Mouse (Mus musculus): ENCODE data around the gene Ralgds. TPM values are rescaled to one million over a fixed set of nuclear protein-coding genes. Genes with fewer than 3 reads are reported as not detected.

The Ralgds gene
- polyA plus RNA-seq, 1 experiment from 2014 or later = 20.5 TPM

DNA sequence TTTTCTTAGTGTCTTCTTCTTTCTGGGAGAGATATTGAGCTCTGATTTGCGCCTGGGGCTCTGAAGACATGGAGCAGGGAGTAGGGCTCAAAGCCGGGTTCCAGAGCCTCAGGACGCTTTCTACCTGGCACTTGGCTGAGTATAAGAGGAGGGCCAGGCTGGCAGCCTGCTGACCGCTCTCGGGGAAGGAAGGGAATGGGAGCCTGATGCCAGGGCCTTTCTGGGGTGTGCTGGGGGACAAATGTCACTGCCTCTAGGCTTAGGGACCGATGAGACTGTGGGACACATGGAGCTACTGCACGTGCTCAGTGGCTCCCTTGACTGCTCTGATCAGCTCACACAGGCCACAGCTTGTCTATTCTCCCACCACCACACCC, 15.4 kb downstream of the Ralgds start:
- Histone ChIP-seq H3K4me3 (no peak overlapping the region), H3K36me3 (no peaks in the 10 kb centered on the region), H3K4me1 (peaks cover 63% of the 10 kb centered on the region), H3K27me3 (ENCODE audit: insufficient read depth, poor library complexity, severe bottlenecking) (no peaks in the 10 kb centered on the region), H3K9me3 (no peaks in the 10 kb centered on the region), H3K27ac (no peak overlapping the region)
- DNase-seq (ENCODE audit: low spot score) = no peak
- 73% methylated on average over 7 of the region's 7 CpGs for WGBS

DNA sequence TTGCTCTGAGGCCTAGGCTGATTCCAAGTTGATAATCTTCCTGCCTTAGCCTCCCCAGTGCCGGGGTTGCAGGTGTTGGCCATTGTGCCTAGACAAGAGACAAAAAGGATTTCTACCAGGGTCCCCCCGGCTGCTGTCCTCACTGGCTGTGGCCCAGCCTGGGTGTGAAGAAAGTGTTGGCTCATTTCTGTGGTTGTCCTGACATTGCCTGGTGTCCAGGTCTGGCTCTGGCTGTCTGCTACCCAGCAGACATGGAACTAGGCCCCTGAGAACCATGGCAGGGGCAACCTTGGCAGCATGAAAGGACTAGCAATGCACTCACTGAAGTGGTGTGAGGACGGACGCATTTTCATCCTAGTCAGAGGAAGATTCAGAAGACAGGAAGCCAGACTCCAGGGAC, 16.9 kb downstream of the Ralgds start:
- Histone ChIP-seq H3K27ac (no peak overlapping the region), H3K4me1 (peaks cover 68% of the 10 kb centered on the region), H3K27me3 (ENCODE audit: insufficient read depth, poor library complexity, severe bottlenecking) (no peaks in the 10 kb centered on the region), H3K9me3 (no peaks in the 10 kb centered on the region), H3K36me3 (no peaks in the 10 kb centered on the region), H3K4me3 (no peak overlapping the region)
- no peak for DNase-seq (ENCODE audit: low spot score)
- 84% methylated on average over 4 of the region's 4 CpGs for WGBS

DNA sequence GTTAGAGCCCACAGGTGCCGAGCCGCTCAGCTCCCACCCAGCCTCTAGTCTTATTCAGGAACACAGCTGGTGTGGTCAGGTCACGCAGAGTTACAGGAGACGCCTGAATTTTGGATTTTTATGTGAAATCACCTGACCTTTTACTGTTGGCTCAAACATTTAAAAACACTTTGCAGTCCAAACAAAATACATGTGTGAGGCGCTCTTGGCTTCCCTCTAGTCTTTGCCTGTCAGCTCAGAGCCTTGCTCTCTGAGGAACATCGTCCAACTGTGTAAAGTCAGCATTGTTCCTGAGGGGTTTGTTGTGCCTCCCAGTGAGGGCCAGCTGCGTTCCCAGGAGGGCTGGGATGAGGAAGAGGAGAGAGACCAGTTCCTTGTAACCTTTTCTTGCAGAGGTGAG, 17.4 kb downstream of the Ralgds start:
- Histone ChIP-seq H3K4me3 (no peak overlapping the region), H3K9me3 (no peaks in the 10 kb centered on the region), H3K36me3 (no peaks in the 10 kb centered on the region), H3K27ac (no peak overlapping the region), H3K4me1 (peaks cover 68% of the 10 kb centered on the region), H3K27me3 (ENCODE audit: insufficient read depth, poor library complexity, severe bottlenecking) (no peaks in the 10 kb centered on the region)
- no peak for DNase-seq (ENCODE audit: low spot score)
- WGBS = 77% methylated on average over 7 of the region's 7 CpGs

DNA sequence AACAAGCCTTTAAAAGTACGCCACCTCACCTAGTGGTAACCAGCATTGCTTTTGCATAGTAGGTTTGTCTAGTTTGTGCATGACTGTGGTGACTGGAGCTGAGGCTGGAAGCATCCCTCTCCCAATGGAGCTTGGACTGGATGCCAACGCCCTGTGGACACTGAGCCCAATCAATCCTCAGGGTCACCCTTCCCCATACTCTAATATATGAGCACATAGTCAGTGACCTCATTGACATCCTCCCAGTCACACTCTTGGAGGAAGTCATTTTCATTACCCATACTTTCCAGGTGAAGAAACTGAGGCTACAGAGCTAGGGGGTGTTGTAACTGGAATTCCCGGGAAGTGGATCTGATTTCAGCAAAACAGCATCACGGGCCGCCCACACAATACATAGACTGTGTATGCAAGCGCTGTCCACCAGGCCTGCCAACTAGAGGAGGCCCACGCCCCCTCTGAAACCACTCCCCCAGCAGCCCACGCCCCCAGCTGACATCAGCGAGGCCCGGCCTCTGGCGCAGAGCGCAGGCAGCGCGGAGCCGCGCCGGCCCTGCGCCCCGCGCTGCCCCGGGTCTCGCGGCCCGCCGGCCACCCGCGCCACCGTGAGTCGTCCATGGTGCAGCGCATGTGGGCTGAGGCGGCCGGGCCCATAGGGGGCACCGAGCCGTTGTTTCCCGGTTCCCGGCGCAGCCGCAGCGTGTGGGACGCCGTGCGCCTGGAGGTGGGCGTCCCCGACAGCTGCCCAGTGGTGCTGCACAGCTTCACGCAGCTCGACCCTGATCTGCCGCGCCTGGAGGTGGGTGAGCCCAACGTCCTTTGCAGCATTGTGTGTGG, 20.2 kb downstream of the Ralgds start:
- H3K27ac ChIP-seq = peak overlapping the region; percentile 89
- no peaks in the 10 kb centered on the region for H3K27me3 ChIP-seq (ENCODE audit: insufficient read depth, poor library complexity, severe bottlenecking)
- peak overlapping the region; percentile 77 for H3K4me3 ChIP-seq
- H3K4me1 ChIP-seq = peaks cover 71% of the 10 kb centered on the region
- no peaks in the 10 kb centered on the region for H3K9me3 ChIP-seq
- no peaks in the 10 kb centered on the region for H3K36me3 ChIP-seq
- DNase-seq (ENCODE audit: low spot score) = peak; percentile 93
- 6% methylated on average over 49 of the region's 49 CpGs for WGBS

DNA sequence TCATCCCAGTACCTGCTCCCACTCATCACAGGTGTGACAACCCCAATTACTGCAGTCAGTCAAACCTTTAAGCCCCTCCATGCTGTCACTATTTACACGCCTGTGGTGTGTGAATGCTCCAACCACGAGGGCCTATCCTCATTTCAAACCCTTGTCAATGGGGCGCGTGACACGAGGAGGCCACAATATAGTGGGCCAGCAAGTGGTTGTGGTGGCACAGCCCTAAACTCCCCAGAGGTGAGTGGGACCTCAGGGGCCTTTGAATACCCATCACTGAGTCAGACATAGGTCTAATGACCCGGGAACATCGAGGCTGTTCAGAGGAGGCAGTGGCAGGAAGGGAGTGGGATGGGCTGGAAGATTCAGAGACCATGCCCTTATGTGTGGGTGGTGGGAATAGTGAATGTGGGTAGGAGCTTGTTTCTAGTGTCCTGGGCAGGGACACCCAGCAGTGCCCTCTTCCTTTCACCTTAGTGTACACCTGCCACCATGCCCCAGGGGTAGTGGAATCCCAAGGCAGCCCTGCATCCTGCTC, 21.0 kb downstream of the Ralgds start:
- H3K4me1 ChIP-seq = peaks cover 79% of the 10 kb centered on the region
- DNase-seq (ENCODE audit: low spot score) = no peak
- no peaks in the 10 kb centered on the region for H3K27me3 ChIP-seq (ENCODE audit: insufficient read depth, poor library complexity, severe bottlenecking)
- peak overlapping the region; percentile 77 for H3K4me3 ChIP-seq
- no peaks in the 10 kb centered on the region for H3K9me3 ChIP-seq
- no peaks in the 10 kb centered on the region for H3K36me3 ChIP-seq
- WGBS = 66% methylated on average over 7 of the region's 7 CpGs
- peak overlapping the region; percentile 89 for H3K27ac ChIP-seq

DNA sequence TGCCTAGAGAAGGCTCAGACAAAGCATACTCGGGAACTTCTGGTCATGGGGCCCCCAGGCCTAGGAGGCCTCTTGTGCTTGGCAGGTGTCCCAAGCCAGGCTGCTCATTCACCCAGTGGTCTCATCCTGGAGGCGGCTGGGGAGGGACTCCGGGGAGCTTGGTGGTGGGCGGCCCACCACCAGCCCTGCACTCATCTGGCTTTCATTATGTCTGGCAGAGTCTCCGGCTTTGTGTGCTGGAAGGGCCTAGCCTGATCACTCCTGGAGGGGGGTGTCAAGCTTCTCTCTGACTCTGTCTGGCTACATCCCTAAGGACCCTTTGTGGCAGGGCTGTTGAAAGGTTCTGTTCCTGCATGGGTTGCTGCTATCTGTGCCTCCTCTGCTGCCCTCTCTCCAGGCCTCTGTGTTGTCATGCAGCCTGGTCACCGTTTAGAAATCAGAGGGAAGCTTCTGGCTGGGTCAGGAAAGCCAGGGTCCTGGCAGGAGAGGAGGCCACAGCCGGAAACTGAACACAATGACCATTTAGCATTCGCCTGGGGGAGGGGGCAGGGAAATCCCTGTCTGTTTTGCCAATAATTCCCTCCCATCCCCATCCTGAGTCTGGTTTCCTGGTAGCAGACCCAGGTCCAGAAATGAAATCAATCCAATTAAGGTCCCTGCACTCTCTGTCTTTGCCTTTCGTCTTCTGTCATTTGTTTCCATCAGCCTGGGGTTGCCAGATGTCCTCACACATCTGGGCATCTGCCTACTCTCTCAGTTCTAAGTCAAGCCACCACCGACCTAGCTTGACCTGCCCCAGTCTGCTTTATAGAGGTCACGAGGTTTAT, 21.7 kb downstream of the Ralgds start:
- H3K4me1 ChIP-seq = peaks cover 82% of the 10 kb centered on the region
- no peaks in the 10 kb centered on the region for H3K36me3 ChIP-seq
- DNase-seq (ENCODE audit: low spot score) = no peak
- H3K4me3 ChIP-seq = peak overlapping the region; percentile 77
- WGBS = 37% methylated on average over 11 of the region's 11 CpGs
- H3K27me3 ChIP-seq (ENCODE audit: insufficient read depth, poor library complexity, severe bottlenecking) = no peaks in the 10 kb centered on the region
- H3K27ac ChIP-seq = peak overlapping the region; percentile 74
- no peaks in the 10 kb centered on the region for H3K9me3 ChIP-seq

DNA sequence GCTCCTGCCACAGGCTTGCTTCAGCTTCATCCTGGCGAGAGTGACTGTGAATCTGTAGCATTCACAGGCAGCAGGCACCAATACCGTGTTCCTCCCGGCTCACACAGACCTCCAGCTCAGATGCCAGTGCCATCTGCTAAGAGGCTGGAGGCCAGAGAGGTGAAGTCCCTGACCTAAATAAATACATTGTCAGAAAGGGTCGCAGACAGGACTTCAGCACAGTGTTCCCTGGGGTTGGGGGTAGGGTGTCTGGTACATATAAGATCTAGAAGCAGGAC, 22.3 kb downstream of the Ralgds start:
- Histone ChIP-seq H3K4me1 (peaks cover 84% of the 10 kb centered on the region), H3K9me3 (no peaks in the 10 kb centered on the region), H3K36me3 (no peaks in the 10 kb centered on the region), H3K27ac (peak overlapping the region; percentile 74), H3K4me3 (peak overlapping the region; percentile 77; the same call in 1 of the 2 replicates), H3K27me3 (ENCODE audit: insufficient read depth, poor library complexity, severe bottlenecking) (no peaks in the 10 kb centered on the region)
- DNase-seq (ENCODE audit: low spot score) = no peak
- WGBS = 48% methylated on average over 4 of the region's 4 CpGs

DNA sequence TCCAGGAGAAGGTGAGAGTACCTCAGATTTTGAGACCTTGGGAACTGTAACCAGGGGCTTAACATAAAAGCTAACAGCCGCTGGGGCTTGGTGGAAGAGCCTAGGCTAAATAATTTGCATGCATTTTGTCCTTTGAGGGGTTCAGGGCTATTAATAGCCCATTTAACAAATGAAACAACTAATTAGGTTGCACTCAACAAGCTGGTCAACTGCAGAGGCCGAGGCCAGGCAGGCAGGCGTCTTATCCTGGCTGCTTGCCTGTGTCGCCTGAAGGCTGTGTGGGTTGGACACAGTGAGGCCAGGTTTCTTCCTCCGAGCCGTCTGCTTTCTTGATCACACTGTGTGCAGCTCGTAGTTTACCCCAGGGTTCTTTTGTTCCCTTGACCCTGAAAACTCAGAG, 22.7 kb downstream of the Ralgds start:
- Histone ChIP-seq H3K27me3 (ENCODE audit: insufficient read depth, poor library complexity, severe bottlenecking) (no peaks in the 10 kb centered on the region), H3K9me3 (no peaks in the 10 kb centered on the region), H3K27ac (peak overlapping the region; percentile 74; the same call in 1 of the 2 replicates), H3K4me1 (peaks cover 83% of the 10 kb centered on the region), H3K36me3 (no peaks in the 10 kb centered on the region), H3K4me3 (no peak overlapping the region)
- DNase-seq (ENCODE audit: low spot score) = no peak
- 60% methylated on average over 7 of the region's 7 CpGs for WGBS

DNA sequence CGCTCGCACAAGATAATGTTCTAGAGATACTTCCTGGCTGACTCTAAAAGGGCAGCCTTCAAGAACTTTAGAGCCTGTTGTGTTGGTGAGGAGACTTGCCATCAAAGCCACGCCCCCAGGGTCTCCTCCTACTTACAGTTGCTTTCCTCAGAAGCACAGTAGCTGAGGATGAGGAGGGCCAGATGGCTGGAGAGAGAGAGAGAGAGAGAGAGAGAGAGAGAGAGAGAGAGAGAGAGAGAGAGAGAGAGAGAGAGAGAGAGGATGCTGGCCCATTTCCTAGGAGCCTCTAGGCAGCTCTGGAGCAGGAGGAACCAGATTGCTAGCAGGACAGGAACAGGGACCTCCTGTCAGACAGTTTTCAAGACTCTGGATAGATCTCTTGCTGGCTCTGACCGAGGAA, 23.2 kb downstream of the Ralgds start:
- DNase-seq (ENCODE audit: low spot score) = no peak
- peaks cover 83% of the 10 kb centered on the region for H3K4me1 ChIP-seq
- H3K4me3 ChIP-seq = no peak overlapping the region
- H3K27ac ChIP-seq = peak overlapping the region; percentile 74; the same call in 1 of the 2 replicates
- H3K36me3 ChIP-seq = no peaks in the 10 kb centered on the region
- 43% methylated on average over 4 of the region's 4 CpGs for WGBS
- H3K9me3 ChIP-seq = no peaks in the 10 kb centered on the region
- no peaks in the 10 kb centered on the region for H3K27me3 ChIP-seq (ENCODE audit: insufficient read depth, poor library complexity, severe bottlenecking)

DNA sequence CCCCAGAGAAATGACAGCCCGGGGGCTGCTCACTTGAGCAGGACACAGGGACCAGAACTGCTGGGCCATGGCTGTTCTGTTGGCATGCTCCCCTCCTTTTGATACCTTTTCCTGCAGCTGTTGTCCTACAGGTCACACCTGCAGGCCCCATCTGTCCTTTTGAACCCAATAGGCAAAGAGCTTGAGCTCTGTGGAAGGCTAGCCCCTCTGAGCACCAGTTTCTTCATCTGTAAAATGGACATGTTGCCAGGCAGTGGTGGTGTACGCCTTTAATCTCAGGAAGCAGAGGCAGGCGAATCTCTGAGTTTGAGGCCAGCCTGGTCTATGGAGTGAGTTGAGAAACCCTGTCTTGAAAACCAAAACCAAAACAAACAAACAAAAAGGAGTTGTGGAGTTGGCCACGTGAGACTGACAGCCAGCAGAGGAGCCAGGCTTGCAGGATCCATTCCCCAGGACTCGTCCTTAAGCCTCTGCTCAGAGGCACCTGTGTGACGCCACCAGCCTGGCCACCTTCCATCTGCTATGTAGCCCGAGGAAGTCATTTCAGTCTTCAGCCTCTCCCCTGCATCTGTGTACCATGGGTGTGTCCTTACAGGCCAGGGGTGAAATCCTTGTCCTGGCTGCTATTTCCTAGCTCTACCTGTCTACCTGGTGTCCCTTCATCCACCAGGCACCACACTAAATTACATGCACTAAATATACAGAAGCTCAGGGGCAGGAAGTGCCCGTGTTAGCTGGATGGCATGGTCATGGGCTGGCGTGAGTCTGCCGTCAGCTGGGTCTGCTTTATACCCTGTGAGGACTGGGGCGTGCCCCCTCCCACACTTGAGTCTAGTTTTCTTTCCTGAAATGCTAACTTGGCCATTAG, 24.1 kb downstream of the Ralgds start:
- Histone ChIP-seq H3K36me3 (no peaks in the 10 kb centered on the region; the same call in 1 of the 2 replicates), H3K4me1 (peaks cover 78% of the 10 kb centered on the region), H3K27ac (no peak overlapping the region), H3K9me3 (no peaks in the 10 kb centered on the region), H3K27me3 (ENCODE audit: insufficient read depth, poor library complexity, severe bottlenecking) (no peaks in the 10 kb centered on the region), H3K4me3 (no peak overlapping the region)
- no peak for DNase-seq (ENCODE audit: low spot score)
- WGBS = 75% methylated on average over 11 of the region's 11 CpGs

DNA sequence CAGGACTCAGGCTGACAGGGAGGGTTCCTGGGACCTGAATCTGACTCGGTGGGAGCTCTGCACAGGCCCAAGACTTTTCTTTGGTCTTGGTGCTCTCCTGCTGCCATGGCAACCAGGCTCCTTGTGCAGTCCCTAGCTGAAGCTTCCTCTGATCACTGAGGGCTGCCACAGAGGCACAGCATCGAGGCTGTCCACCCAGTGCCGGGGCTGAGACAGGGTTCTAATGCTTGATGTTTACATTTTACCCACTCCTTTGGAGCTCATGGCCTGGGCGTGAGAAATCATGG, 24.7 kb downstream of the Ralgds start:
- Histone ChIP-seq H3K27ac (no peak overlapping the region), H3K36me3 (peaks cover 5% of the 10 kb centered on the region; the same call in 1 of the 2 replicates), H3K4me3 (no peak overlapping the region), H3K4me1 (peaks cover 73% of the 10 kb centered on the region), H3K9me3 (no peaks in the 10 kb centered on the region), H3K27me3 (ENCODE audit: insufficient read depth, poor library complexity, severe bottlenecking) (no peaks in the 10 kb centered on the region)
- no peak for DNase-seq (ENCODE audit: low spot score)
- WGBS = 67% methylated on average over 4 of the region's 4 CpGs

DNA sequence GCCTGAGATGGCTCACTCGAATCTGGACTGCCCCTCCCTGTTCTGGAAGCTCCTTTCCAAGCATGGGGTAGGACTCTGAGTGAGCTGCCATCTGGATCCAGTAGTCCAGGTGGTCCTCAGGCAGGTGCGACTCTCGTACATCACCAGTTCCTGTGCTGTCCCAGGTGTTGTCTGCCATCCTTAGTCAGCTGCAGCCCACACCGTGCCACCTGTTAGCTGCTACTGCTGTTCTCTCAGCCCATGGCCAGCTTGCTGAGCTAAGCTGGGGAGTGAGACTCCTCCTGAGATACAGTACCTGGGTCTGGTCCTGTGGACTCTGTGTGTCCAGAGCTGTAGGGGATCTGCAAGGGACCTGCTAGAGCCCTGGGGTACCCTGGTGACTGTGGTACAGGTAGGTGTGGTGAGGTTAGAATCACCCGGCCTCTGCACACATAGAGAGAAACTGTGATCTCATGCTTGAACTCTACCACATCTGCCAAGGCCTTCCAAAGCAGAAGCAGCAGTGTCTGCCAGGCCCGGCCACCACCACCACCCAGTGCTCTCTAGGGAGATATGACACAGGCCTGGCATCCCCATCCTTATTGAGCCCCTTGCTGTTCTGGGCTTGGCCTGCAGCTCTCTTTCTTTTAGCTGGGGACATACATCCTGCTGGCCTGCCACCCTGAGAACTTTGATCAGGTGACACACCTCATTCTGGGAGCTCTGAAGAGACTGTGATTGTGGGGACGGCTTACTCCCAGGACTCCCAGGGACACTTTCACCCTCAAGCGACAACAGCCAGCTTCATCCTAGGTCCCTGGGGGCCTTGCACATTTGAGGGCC, 25.3 kb downstream of the Ralgds start:
- DNase-seq (ENCODE audit: low spot score) = no peak
- WGBS = 78% methylated on average over 8 of the region's 8 CpGs

More for the DNA sequence above, 25.3 kb downstream of the Ralgds start:
- Histone ChIP-seq H3K4me3 (no peak overlapping the region), H3K4me1 (peaks cover 66% of the 10 kb centered on the region), H3K9me3 (no peaks in the 10 kb centered on the region), H3K36me3 (peaks cover 11% of the 10 kb centered on the region), H3K27ac (peak overlapping the region; percentile 63; the same call in 1 of the 2 replicates), H3K27me3 (ENCODE audit: insufficient read depth, poor library complexity, severe bottlenecking) (no peaks in the 10 kb centered on the region)
